Mouse (Mus musculus) hindbrain, embryonic 15.5 days (tissue): ENCODE measurements at regions not wholly inside any gene's neighbourhood (a gene's known extent, or its start where the extent isn't known, plus 50 kb on each side); places are given as distances from the start of the nearest gene placed in this dataset.
"Not testable (repeated sequence)": the region's sequence is repeated elsewhere in the genome, so short reads cannot be mapped to it uniquely, and the experiment has no call there.

ENCODE experiments used
- ATAC-seq: fragments of 200-750 bp; cut with Nextera tagmentation; 2 replicates; pipeline ENCODE4 v1.8.0; 2017; ENCODE audit warnings: low read depth, moderate number of reproducible peaks, moderate TSS enrichment; ENCODE audit not compliant: low FRiP score
- H3K27ac ChIP-seq: fragments of 300-500 bp; sonication (generic); replicated peaks from 2 replicates; pipeline ENCODE4 v1.5.1; 2015; ENCODE audit warnings: mild to moderate bottlenecking, inconsistent platforms
- H3K27me3 ChIP-seq: fragments of 300-500 bp; sonication (generic); 2 replicates; pipeline ENCODE4 v1.6.1; 2015; ENCODE audit warnings: control low read depth, inconsistent platforms
- H3K36me3 ChIP-seq: fragments of 300-500 bp; sonication (generic); 2 replicates; pipeline ENCODE4 v1.6.1; 2015; ENCODE audit warnings: control low read depth, inconsistent platforms
- H3K4me1 ChIP-seq: fragments of 300-500 bp; sonication (generic); replicated peaks from 2 replicates; pipeline ENCODE4 v1.6.1; 2015; ENCODE audit warnings: control low read depth, inconsistent platforms
- H3K4me2 ChIP-seq: fragments of 300-500 bp; sonication (generic); 2 replicates; pipeline ENCODE4 v1.6.1; 2015; ENCODE audit warnings: moderate library complexity, mild to moderate bottlenecking, inconsistent platforms
- H3K4me3 ChIP-seq: fragments of 300-500 bp; sonication (generic); 2 replicates; pipeline ENCODE4 v1.5.1; 2015; ENCODE audit warnings: mild to moderate bottlenecking, inconsistent platforms
- H3K9ac ChIP-seq: fragments of 300-500 bp; sonication (generic); 2 replicates; pipeline ENCODE4 v1.6.1; 2015; ENCODE audit warnings: inconsistent platforms
- H3K9me3 ChIP-seq: fragments of 300-500 bp; sonication (generic); 2 replicates; pipeline ENCODE4 v1.6.1; 2016; ENCODE audit warnings: control low read depth, inconsistent platforms
- WGBS: fragments of 180-500 bp; shearing (Covaris S2); methylation state at CpG from one replicate; pipeline ENCODE4 v1.1.7; 2015; 5-methylcytosine and 5-hydroxymethylcytosine counted together

- H3K9ac ChIP-seq: no peak overlapping the region
- H3K4me1 ChIP-seq: no peaks in the 10 kb centered on the region
- H3K4me2 ChIP-seq: no peak overlapping the region
- no peaks in the 10 kb centered on the region for H3K27me3 ChIP-seq
- no peaks in the 10 kb centered on the region for H3K9me3 ChIP-seq
- peak; percentile 42; the same call in 1 of the 2 replicates for ATAC-seq
- no peak overlapping the region for H3K27ac ChIP-seq
- 67% methylated on average over 2 of the region's 2 CpGs for WGBS
- H3K4me3 ChIP-seq: no peak overlapping the region
- no peaks in the 10 kb centered on the region for H3K36me3 ChIP-seq
These were observed 172.3 kb upstream of the Ghr start for GRCm38 (mm10) chr15:3755636-3756035.

GRCm38 (mm10) chr15:3748072-3748471 is 164.8 kb upstream of the Ghr start:
- not testable (repeated sequence) for H3K9me3 ChIP-seq, H3K27me3 ChIP-seq, H3K4me3 ChIP-seq, H3K36me3 ChIP-seq, H3K4me1 ChIP-seq, H3K9ac ChIP-seq, H3K4me2 ChIP-seq, ATAC-seq, H3K27ac ChIP-seq
- WGBS: 68% methylated on average over 9 of the region's 9 CpGs

GRCm38 (mm10) chr15:3743168-3743814 is 160.0 kb upstream of the Ghr start:
- H3K4me1 ChIP-seq: no peaks in the 10 kb centered on the region
- no peaks in the 10 kb centered on the region for H3K9me3 ChIP-seq
- WGBS: 86% methylated on average over 5 of the region's 5 CpGs
- no peaks in the 10 kb centered on the region for H3K27me3 ChIP-seq
- no peak overlapping the region for H3K27ac ChIP-seq
- no peak overlapping the region for H3K4me3 ChIP-seq
- no peak for ATAC-seq
- H3K36me3 ChIP-seq: no peaks in the 10 kb centered on the region
- no peak overlapping the region for H3K9ac ChIP-seq
- H3K4me2 ChIP-seq: no peak overlapping the region

GRCm38 (mm10) chr15:3742191-3742590 is 158.9 kb upstream of the Ghr start:
- no peaks in the 10 kb centered on the region for H3K9me3 ChIP-seq
- H3K4me1 ChIP-seq: no peaks in the 10 kb centered on the region
- H3K4me2 ChIP-seq: no peak overlapping the region
- no peak overlapping the region for H3K27ac ChIP-seq
- no peak overlapping the region for H3K4me3 ChIP-seq
- ATAC-seq: no peak
- no peak overlapping the region for H3K9ac ChIP-seq
- WGBS: 89% methylated on average over 7 of the region's 7 CpGs
- no peaks in the 10 kb centered on the region for H3K36me3 ChIP-seq
- no peaks in the 10 kb centered on the region for H3K27me3 ChIP-seq

GRCm38 (mm10) chr15:3725214-3725613 is 141.9 kb upstream of the Ghr start:
- 93% methylated on average over 3 of the region's 3 CpGs for WGBS

GRCm38 (mm10) chr15:3720668-3721340 is 137.5 kb upstream of the Ghr start:
- Histone ChIP-seq H3K9ac (no peak overlapping the region), H3K4me1 (no peaks in the 10 kb centered on the region), H3K4me3 (no peak overlapping the region), H3K9me3 (no peaks in the 10 kb centered on the region), H3K27me3 (no peaks in the 10 kb centered on the region), H3K4me2 (no peak overlapping the region), H3K27ac (no peak overlapping the region), H3K36me3 (no peaks in the 10 kb centered on the region)
- ATAC-seq: no peak
- 78% methylated on average over 6 of the region's 6 CpGs for WGBS

More at GRCm38 (mm10) chr15:3725214-3725613, 141.9 kb upstream of the Ghr start:
- Histone ChIP-seq H3K4me3 (no peak overlapping the region), H3K4me2 (no peak overlapping the region), H3K9me3 (no peaks in the 10 kb centered on the region), H3K4me1 (no peaks in the 10 kb centered on the region), H3K36me3 (no peaks in the 10 kb centered on the region), H3K27ac (no peak overlapping the region), H3K9ac (no peak overlapping the region), H3K27me3 (no peaks in the 10 kb centered on the region)
- no peak for ATAC-seq

GRCm38 (mm10) chr15:3711764-3712163 is 128.5 kb upstream of the Ghr start:
- ATAC-seq: no peak
- Histone ChIP-seq H3K9me3 (no peaks in the 10 kb centered on the region), H3K4me3 (no peak overlapping the region), H3K9ac (no peak overlapping the region), H3K4me2 (no peak overlapping the region), H3K27ac (no peak overlapping the region), H3K36me3 (no peaks in the 10 kb centered on the region), H3K27me3 (no peaks in the 10 kb centered on the region), H3K4me1 (no peaks in the 10 kb centered on the region)
- WGBS: 90% methylated on average over 1 of the region's 1 CpGs

GRCm38 (mm10) chr15:3707089-3708078 is 124.1 kb upstream of the Ghr start:
- Histone ChIP-seq H3K4me2 (no peak overlapping the region), H3K27ac (no peak overlapping the region), H3K9me3 (no peaks in the 10 kb centered on the region), H3K4me1 (no peaks in the 10 kb centered on the region), H3K4me3 (no peak overlapping the region), H3K36me3 (no peaks in the 10 kb centered on the region), H3K9ac (no peak overlapping the region), H3K27me3 (no peaks in the 10 kb centered on the region)
- WGBS: 82% methylated on average over 11 of the region's 11 CpGs
- ATAC-seq: no peak

GRCm38 (mm10) chr15:3699234-3699814 is 116.0 kb upstream of the Ghr start:
- Histone ChIP-seq H3K27ac (no peak overlapping the region), H3K27me3 (no peaks in the 10 kb centered on the region), H3K9ac (no peak overlapping the region), H3K9me3 (no peaks in the 10 kb centered on the region), H3K4me3 (no peak overlapping the region), H3K4me2 (no peak overlapping the region), H3K36me3 (no peaks in the 10 kb centered on the region), H3K4me1 (no peaks in the 10 kb centered on the region)
- 84% methylated on average over 4 of the region's 4 CpGs for WGBS
- ATAC-seq: no peak

- no peaks in the 10 kb centered on the region for H3K27me3 ChIP-seq
- no peak overlapping the region for H3K9ac ChIP-seq
- H3K4me1 ChIP-seq: no peaks in the 10 kb centered on the region
- no peak overlapping the region for H3K4me3 ChIP-seq
- no peak for ATAC-seq
- H3K9me3 ChIP-seq: no peaks in the 10 kb centered on the region
- H3K4me2 ChIP-seq: no peak overlapping the region
- no peaks in the 10 kb centered on the region for H3K36me3 ChIP-seq
- no peak overlapping the region for H3K27ac ChIP-seq
- WGBS: 31% methylated on average over 1 of the region's 1 CpGs
These were observed 102.0 kb upstream of the Ghr start for GRCm38 (mm10) chr15:3685254-3685653.

- not testable (repeated sequence) for H3K4me1 ChIP-seq, ATAC-seq
- 15% methylated on average over 4 of the region's 4 CpGs for WGBS
These were observed 93.7 kb upstream of the Ghr start for GRCm38 (mm10) chr15:3677026-3677425.

GRCm38 (mm10) chr15:3672586-3672985 is 89.3 kb upstream of the Ghr start:
- H3K4me2 ChIP-seq: no peak overlapping the region
- no peaks in the 10 kb centered on the region for H3K4me1 ChIP-seq
- no peak overlapping the region for H3K9ac ChIP-seq
- no peak for ATAC-seq
- 89% methylated on average over 2 of the region's 2 CpGs for WGBS
- H3K4me3 ChIP-seq: no peak overlapping the region
- H3K36me3 ChIP-seq: no peaks in the 10 kb centered on the region
- no peak overlapping the region for H3K27ac ChIP-seq
- H3K9me3 ChIP-seq: no peaks in the 10 kb centered on the region
- H3K27me3 ChIP-seq: no peaks in the 10 kb centered on the region

More at GRCm38 (mm10) chr15:3677026-3677425, 93.7 kb upstream of the Ghr start:
- not testable (repeated sequence) for H3K4me3 ChIP-seq, H3K9me3 ChIP-seq, H3K36me3 ChIP-seq, H3K27me3 ChIP-seq, H3K4me2 ChIP-seq, H3K9ac ChIP-seq, H3K27ac ChIP-seq
